Mouse (Mus musculus): ENCODE data around the gene Hist1h3a. TPM values are rescaled to one million over a fixed set of nuclear protein-coding genes. Genes with fewer than 3 reads are reported as not detected.
"Not testable (repeated sequence)": the region's sequence is repeated elsewhere in the genome, so short reads cannot be mapped to it uniquely, and the experiment has no call there.

The Hist1h3a gene
- polyA plus RNA-seq, 1 experiment from 2014 or later: 5.1 TPM

- H3K9ac ChIP-seq (ENCODE audit: low read length): no peak overlapping the region
- H3K4me2 ChIP-seq: no peak overlapping the region
- no peaks in the 10 kb centered on the region for H3K36me3 ChIP-seq (ENCODE audit: control insufficient read depth, insufficient read depth, low read length)
- 88% methylated on average over 18 of the region's 18 CpGs for WGBS
- no peaks in the 10 kb centered on the region for H3K4me1 ChIP-seq (ENCODE audit: control insufficient read depth, insufficient read depth, low read length)
- no peaks in the 10 kb centered on the region for H3K9me3 ChIP-seq (ENCODE audit: control insufficient read depth, low read length)
- no peak overlapping the region for H3K4me3 ChIP-seq (ENCODE audit: low read depth, low read length)
- H3K27me3 ChIP-seq (ENCODE audit: control insufficient read depth, insufficient read depth, low read length): no peaks in the 10 kb centered on the region
- H3K27ac ChIP-seq (ENCODE audit: low read depth, low read length): no peak overlapping the region
- no peak for DNase-seq (ENCODE audit: low spot score, missing footprints)
- no peak for ATAC-seq (ENCODE audit: low FRiP score)
Measured at GRCm38 (mm10) chr13:23728472-23729191, 33.6 kb downstream of the Hist1h3a start.

GRCm38 (mm10) chr13:23725213-23725612 is 37.0 kb downstream of the Hist1h3a start:
- Histone ChIP-seq H3K27ac (ENCODE audit: low read depth, low read length) (no peak overlapping the region), H3K27me3 (ENCODE audit: control insufficient read depth, insufficient read depth, low read length) (no peaks in the 10 kb centered on the region)

GRCm38 (mm10) chr13:23724239-23724638 is 37.9 kb downstream of the Hist1h3a start:
- ATAC-seq (ENCODE audit: low FRiP score) (no peak), DNase-seq (ENCODE audit: low spot score, missing footprints) (no peak)
- H3K27me3 ChIP-seq (ENCODE audit: control insufficient read depth, insufficient read depth, low read length): no peaks in the 10 kb centered on the region
- H3K4me3 ChIP-seq (ENCODE audit: low read depth, low read length): no peak overlapping the region
- H3K27ac ChIP-seq (ENCODE audit: low read depth, low read length): no peak overlapping the region
- no peaks in the 10 kb centered on the region for H3K36me3 ChIP-seq (ENCODE audit: control insufficient read depth, insufficient read depth, low read length)
- no peaks in the 10 kb centered on the region for H3K4me1 ChIP-seq (ENCODE audit: control insufficient read depth, insufficient read depth, low read length)
- no peak overlapping the region for H3K4me2 ChIP-seq
- no peak overlapping the region for H3K9ac ChIP-seq (ENCODE audit: low read length)
- 87% methylated on average over 4 of the region's 4 CpGs for WGBS
- no peaks in the 10 kb centered on the region for H3K9me3 ChIP-seq (ENCODE audit: control insufficient read depth, low read length)

More at GRCm38 (mm10) chr13:23725213-23725612, 37.0 kb downstream of the Hist1h3a start:
- no peak overlapping the region for H3K9ac ChIP-seq (ENCODE audit: low read length)
- no peak overlapping the region for H3K4me3 ChIP-seq (ENCODE audit: low read depth, low read length)
- WGBS: 33% methylated on average over 1 of the region's 1 CpGs
- no peaks in the 10 kb centered on the region for H3K4me1 ChIP-seq (ENCODE audit: control insufficient read depth, insufficient read depth, low read length)
- ATAC-seq (ENCODE audit: low FRiP score) (no peak), DNase-seq (ENCODE audit: low spot score, missing footprints) (no peak)
- no peaks in the 10 kb centered on the region for H3K36me3 ChIP-seq (ENCODE audit: control insufficient read depth, insufficient read depth, low read length)
- no peak overlapping the region for H3K4me2 ChIP-seq
- H3K9me3 ChIP-seq (ENCODE audit: control insufficient read depth, low read length): no peaks in the 10 kb centered on the region

- DNase-seq (ENCODE audit: low spot score, missing footprints); H3K4me3 ChIP-seq (ENCODE audit: low read depth, low read length); H3K27me3 ChIP-seq (ENCODE audit: control insufficient read depth, insufficient read depth, low read length); ATAC-seq (ENCODE audit: low FRiP score); H3K4me2 ChIP-seq; H3K27ac ChIP-seq (ENCODE audit: low read depth, low read length); H3K9me3 ChIP-seq (ENCODE audit: control insufficient read depth, low read length); H3K9ac ChIP-seq (ENCODE audit: low read length); H3K4me1 ChIP-seq (ENCODE audit: control insufficient read depth, insufficient read depth, low read length); H3K36me3 ChIP-seq (ENCODE audit: control insufficient read depth, insufficient read depth, low read length): not testable (repeated sequence)
- WGBS: 12% methylated on average over 2 of the region's 2 CpGs
Measured at GRCm38 (mm10) chr13:23717593-23718245, 44.5 kb downstream of the Hist1h3a start.

- no peak for ATAC-seq (ENCODE audit: low FRiP score)
- no peak overlapping the region for H3K9ac ChIP-seq (ENCODE audit: low read length)
- H3K4me2 ChIP-seq: no peak overlapping the region
- no peak for DNase-seq (ENCODE audit: low spot score, missing footprints)
- no peak overlapping the region for H3K4me3 ChIP-seq (ENCODE audit: low read depth, low read length)
- no peak overlapping the region for H3K27ac ChIP-seq (ENCODE audit: low read depth, low read length)
- no peaks in the 10 kb centered on the region for H3K36me3 ChIP-seq (ENCODE audit: control insufficient read depth, insufficient read depth, low read length)
- H3K9me3 ChIP-seq (ENCODE audit: control insufficient read depth, low read length): no peaks in the 10 kb centered on the region
- H3K27me3 ChIP-seq (ENCODE audit: control insufficient read depth, insufficient read depth, low read length): no peaks in the 10 kb centered on the region
- WGBS: 53% methylated on average over 11 of the region's 11 CpGs
- H3K4me1 ChIP-seq (ENCODE audit: control insufficient read depth, insufficient read depth, low read length): no peaks in the 10 kb centered on the region
Measured at GRCm38 (mm10) chr13:23717176-23717575, 45.0 kb downstream of the Hist1h3a start.

GRCm38 (mm10) chr13:23716261-23717042 is 45.7 kb downstream of the Hist1h3a start:
- 84% methylated on average over 5 of the region's 5 CpGs for whole genome bisulfite sequencing
- Histone ChIP-seq H3K36me3 (ENCODE audit: control insufficient read depth, insufficient read depth, low read length) (no peaks in the 10 kb centered on the region), H3K4me1 (ENCODE audit: control insufficient read depth, insufficient read depth, low read length) (no peaks in the 10 kb centered on the region), H3K9me3 (ENCODE audit: control insufficient read depth, low read length) (no peaks in the 10 kb centered on the region), H3K4me3 (ENCODE audit: low read depth, low read length) (no peak overlapping the region), H3K27ac (ENCODE audit: low read depth, low read length) (no peak overlapping the region), H3K4me2 (no peak overlapping the region), H3K27me3 (ENCODE audit: control insufficient read depth, insufficient read depth, low read length) (no peaks in the 10 kb centered on the region), H3K9ac (ENCODE audit: low read length) (no peak overlapping the region)
- ATAC-seq (ENCODE audit: low FRiP score) (no peak), DNase-seq (ENCODE audit: low spot score, missing footprints) (no peak)

Small RNAs within 50 kb of the gene (microRNA-seq; reads per million reads assigned to microRNA genes)
- gene Gm44314 (not detected), gene Gm44484 (not detected)

Other genes with a start within 250 kb of the Hist1h3a start
- gene Hist1h4h, start 231.3 kb downstream of the Hist1h3a start, polyA plus RNA-seq (2014; fragmentation: Nextera tagmentation; extraction: Ambion mirVana): 3.3 and 3.6 TPM in 2 replicates
- gene Hist1h2af, start 228.5 kb downstream of the Hist1h3a start, polyA plus RNA-seq (2014; fragmentation: Nextera tagmentation; extraction: Ambion mirVana): 6.4 and 9.1 TPM in 2 replicates
- gene Hist1h3g, start 227.0 kb downstream of the Hist1h3a start, polyA plus RNA-seq (2014; fragmentation: Nextera tagmentation; extraction: Ambion mirVana): 4.0 and 4.8 TPM in 2 replicates
- 0.44 and 0.87 TPM in 2 replicates for gene Hist1h2bh, start 219.0 kb downstream of the Hist1h3a start, polyA plus RNA-seq (2014; fragmentation: Nextera tagmentation; extraction: Ambion mirVana)
- 1.2 and 1.3 TPM in 2 replicates for gene Hist1h3f, start 218.3 kb downstream of the Hist1h3a start, polyA plus RNA-seq (2014; fragmentation: Nextera tagmentation; extraction: Ambion mirVana)
- gene Hist1h4f, start 210.7 kb downstream of the Hist1h3a start, polyA plus RNA-seq (2014; fragmentation: Nextera tagmentation; extraction: Ambion mirVana): 0.53 and 0.77 TPM in 2 replicates
- gene Hist1h1d, start 209.1 kb downstream of the Hist1h3a start, polyA plus RNA-seq (2014; fragmentation: Nextera tagmentation; extraction: Ambion mirVana): 0.59 and 0.61 TPM in 2 replicates
- 7.2 and 7.4 TPM in 2 replicates for gene Hist1h3e, start 200.0 kb downstream of the Hist1h3a start, polyA plus RNA-seq (2014; fragmentation: Nextera tagmentation; extraction: Ambion mirVana)
- gene Hist1h2ae, start 191.2 kb downstream of the Hist1h3a start, polyA plus RNA-seq (2014; fragmentation: Nextera tagmentation; extraction: Ambion mirVana): 69.8 and 76.3 TPM in 2 replicates
- 3.9 and 6.2 TPM in 2 replicates for gene Hist1h2bg, start 191.0 kb downstream of the Hist1h3a start, polyA plus RNA-seq (2014; fragmentation: Nextera tagmentation; extraction: Ambion mirVana)
- gene Hist1h2bf, start 188.2 kb downstream of the Hist1h3a start, polyA plus RNA-seq (2014; fragmentation: Nextera tagmentation; extraction: Ambion mirVana): 2.6 and 4.9 TPM in 2 replicates
- gene Hist1h2ad, start 188.0 kb downstream of the Hist1h3a start, polyA plus RNA-seq (2014; fragmentation: Nextera tagmentation; extraction: Ambion mirVana): 1.9 and 2.2 TPM in 2 replicates
- gene Hist1h3d, start 186.6 kb downstream of the Hist1h3a start, polyA plus RNA-seq (2014; fragmentation: Nextera tagmentation; extraction: Ambion mirVana): 7.4 and 9.8 TPM in 2 replicates
- 99.4 and 124 TPM in 2 replicates for gene Hist1h4d, start 180.8 kb downstream of the Hist1h3a start, polyA plus RNA-seq (2014; fragmentation: Nextera tagmentation; extraction: Ambion mirVana)
- 1.6 and 1.7 TPM in 2 replicates for gene Hist1h2be, start 141.3 kb downstream of the Hist1h3a start, polyA plus RNA-seq (2014; fragmentation: Nextera tagmentation; extraction: Ambion mirVana)
- gene Hist1h1e, start 139.8 kb downstream of the Hist1h3a start, polyA plus RNA-seq (2014; fragmentation: Nextera tagmentation; extraction: Ambion mirVana): 24.8 and 28.9 TPM in 2 replicates
- 0.83 and 1.1 TPM in 2 replicates for gene Hist1h2ac, start 78.4 kb downstream of the Hist1h3a start, polyA plus RNA-seq (2014; fragmentation: Nextera tagmentation; extraction: Ambion mirVana)
- 25.3 and 25.7 TPM in 2 replicates for gene Hist1h2bc, start 78.2 kb downstream of the Hist1h3a start, polyA plus RNA-seq (2014; fragmentation: Nextera tagmentation; extraction: Ambion mirVana)
- gene Hist1h1t, start 66.6 kb downstream of the Hist1h3a start, polyA plus RNA-seq (2014; fragmentation: Nextera tagmentation; extraction: Ambion mirVana): not detected in 2 replicates
- 5.3 and 6.4 TPM in 2 replicates for gene Hist1h4c, start 63.9 kb downstream of the Hist1h3a start, polyA plus RNA-seq (2014; fragmentation: Nextera tagmentation; extraction: Ambion mirVana)
- gene Hfe, start 51.5 kb downstream of the Hist1h3a start, polyA plus RNA-seq (2014; fragmentation: Nextera tagmentation; extraction: Ambion mirVana): 2.7 and 3.3 TPM in 2 replicates
- 13.5 and 14.0 TPM in 2 replicates for gene Hist1h1c, start 23.6 kb downstream of the Hist1h3a start, polyA plus RNA-seq (2014; fragmentation: Nextera tagmentation; extraction: Ambion mirVana)
- 8.6 and 9.2 TPM in 2 replicates for gene Hist1h3c, start 16.8 kb downstream of the Hist1h3a start, polyA plus RNA-seq (2014; fragmentation: Nextera tagmentation; extraction: Ambion mirVana)
- 2.1 and 2.4 TPM in 2 replicates for gene Hist1h2bb, start 15.7 kb downstream of the Hist1h3a start, polyA plus RNA-seq (2014; fragmentation: Nextera tagmentation; extraction: Ambion mirVana)
- 42.8 and 57.5 TPM in 2 replicates for gene Hist1h2ab, start 11.3 kb downstream of the Hist1h3a start, polyA plus RNA-seq (2014; fragmentation: Nextera tagmentation; extraction: Ambion mirVana)
- gene Hist1h3b, start 10.1 kb downstream of the Hist1h3a start, polyA plus RNA-seq (2014; fragmentation: Nextera tagmentation; extraction: Ambion mirVana): 7.5 and 13.2 TPM in 2 replicates
- 3.9 and 5.5 TPM in 2 replicates for gene Hist1h4b, start 5.4 kb downstream of the Hist1h3a start, polyA plus RNA-seq (2014; fragmentation: Nextera tagmentation; extraction: Ambion mirVana)
- gene Hist1h4a, start 1.2 kb downstream of the Hist1h3a start, polyA plus RNA-seq (2014; fragmentation: Nextera tagmentation; extraction: Ambion mirVana): 0.49 and 0.55 TPM in 2 replicates
- gene Hist1h1a, start 1.3 kb upstream of the Hist1h3a start, polyA plus RNA-seq (2014; fragmentation: Nextera tagmentation; extraction: Ambion mirVana): 3.5 and 3.7 TPM in 2 replicates
- gene Trim38, start 7.5 kb upstream of the Hist1h3a start, polyA plus RNA-seq (2014; fragmentation: Nextera tagmentation; extraction: Ambion mirVana): not detected in 2 replicates
- not detected in 2 replicates for gene Slc17a2, start 44.6 kb upstream of the Hist1h3a start, polyA plus RNA-seq (2014; fragmentation: Nextera tagmentation; extraction: Ambion mirVana)
- gene Slc17a3, start 77.0 kb upstream of the Hist1h3a start, polyA plus RNA-seq (2014; fragmentation: Nextera tagmentation; extraction: Ambion mirVana): not detected in 2 replicates
- gene Slc17a1, start 105.4 kb upstream of the Hist1h3a start, polyA plus RNA-seq (2014; fragmentation: Nextera tagmentation; extraction: Ambion mirVana): 0.08 TPM in 1 of 2 replicates, not detected in the other
- gene Slc17a4, start 152.6 kb upstream of the Hist1h3a start, polyA plus RNA-seq (2014; fragmentation: Nextera tagmentation; extraction: Ambion mirVana): not detected in 2 replicates
- gene Hist1h2ba, start 171.8 kb upstream of the Hist1h3a start, polyA plus RNA-seq (2014; fragmentation: Nextera tagmentation; extraction: Ambion mirVana): not detected in 2 replicates
- not detected in 2 replicates for gene Hist1h2aa, start 172.1 kb upstream of the Hist1h3a start, polyA plus RNA-seq (2014; fragmentation: Nextera tagmentation; extraction: Ambion mirVana)
- gene Scgn, start 228.8 kb upstream of the Hist1h3a start, polyA plus RNA-seq (2014; fragmentation: Nextera tagmentation; extraction: Ambion mirVana): 0.56 TPM in 1 of 2 replicates, not detected in the other